ENCODE assay signal across 17 mouse cellular contexts in the genomic region with DNA sequence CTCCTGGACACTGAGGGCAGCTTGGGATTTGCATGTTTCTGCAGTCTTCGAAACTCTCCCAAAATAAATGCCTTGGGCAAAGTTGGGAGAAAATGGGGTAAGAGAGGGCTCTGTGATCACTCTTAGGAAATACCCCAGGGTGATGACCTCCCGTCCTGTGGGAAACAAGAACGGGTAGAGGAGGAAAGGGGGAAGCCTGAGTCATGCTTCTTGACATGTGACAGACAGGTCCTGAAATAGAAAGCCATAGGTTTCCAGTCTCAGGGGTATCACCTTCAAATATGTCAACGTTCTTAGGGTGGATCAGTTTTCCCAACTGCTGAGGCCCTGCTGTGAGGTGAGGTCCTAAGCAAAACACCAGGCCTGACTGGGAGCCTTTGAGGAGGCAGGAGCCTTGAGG. TPM values are rescaled to one million over a fixed set of nuclear protein-coding genes. Genes with fewer than 3 reads are reported as not detected.
DNase-seq lines count a peak whose midpoint lies in the region; ATAC-seq lines count a peak whose summit lies in the region.
"Had no signal": no experiment of that assay in that cellular context is flagged by ENCODE, and none has a peak within 500 bp of the region (broad histone marks: within the 10 kb centered on the region; RNA-seq: fewer than 3 reads in every experiment).

No protein-coding gene starts in this region.

- peaks cover 65% of the 10 kb centered on the region for H3K4me1 ChIP-seq in midbrain, embryonic 10.5 days
- peaks cover 23% of the 10 kb centered on the region for H3K4me1 ChIP-seq in midbrain, embryonic 15.5 days
- H3K4me1 ChIP-seq in embryonic facial prominence, embryonic 12.5 days: peaks cover 79% of the 10 kb centered on the region

- no peak overlapping the region for H3K4me2 ChIP-seq in midbrain, embryonic 15.5 days
- H3K4me2 ChIP-seq in embryonic facial prominence, embryonic 12.5 days (replicated peaks): no peak overlapping the region
- H3K4me2 ChIP-seq: neural tube, embryonic 13.5 days had no signal

- 0 out of 2 replicates have a peak overlapping the region, but pooled peaks have one; percentile 28 for H3K27ac ChIP-seq in midbrain, embryonic 10.5 days (replicated peaks)
- no peak overlapping the region for H3K27ac ChIP-seq in midbrain, embryonic 15.5 days
- H3K27ac ChIP-seq in embryonic facial prominence, embryonic 12.5 days: peak overlapping the region; percentile 61; the same call in 1 of the 2 replicates
- H3K27ac ChIP-seq: neural tube, embryonic 13.5 days had no signal

- peak; percentile 55 for DNase-seq in gastrocnemius, adult 18-20 months (ENCODE audit: low spot score)
- no peak for DNase-seq in gastrocnemius, adult 8-10 months (ENCODE audit: low spot score in 2 of 2)
- no peak for DNase-seq in midbrain, embryonic 10.5 days (ENCODE audit: low spot score)
- no peak for DNase-seq in layer of hippocampus, adult 18-20 months (ENCODE audit: low spot score in 2 of 2)
- no peak for DNase-seq in kidney, postnatal 10 days
- DNase-seq: cerebellum, adult 11 months; heart, adult 18-20 months; kidney, adult 8-10 months; kidney, postnatal 4 days; layer of hippocampus, postnatal 36 days; thymus, postnatal 4 days had no signal

- H3K27me3 ChIP-seq in midbrain, embryonic 10.5 days (ENCODE audit: low read depth, poor library complexity, severe bottlenecking): no peaks in the 10 kb centered on the region
- no peaks in the 10 kb centered on the region for H3K27me3 ChIP-seq in midbrain, embryonic 15.5 days (replicated peaks)
- H3K27me3 ChIP-seq in embryonic facial prominence, embryonic 12.5 days: no peaks in the 10 kb centered on the region
- H3K27me3 ChIP-seq: megakaryocyte, embryonic 14.5 days; neural tube, embryonic 13.5 days had no signal

- no peaks in the 10 kb centered on the region for H3K36me3 ChIP-seq in midbrain, embryonic 10.5 days
- no peaks in the 10 kb centered on the region for H3K36me3 ChIP-seq in midbrain, embryonic 15.5 days (replicated peaks)
- 0 out of 2 replicates have a peak, but pooled peaks cover 4% of the 10 kb centered on the region for H3K36me3 ChIP-seq in embryonic facial prominence, embryonic 12.5 days
- H3K36me3 ChIP-seq: neural tube, embryonic 13.5 days had no signal

- no peaks in the 10 kb centered on the region for H3K9me3 ChIP-seq in midbrain, embryonic 10.5 days (replicated peaks)
- no peaks in the 10 kb centered on the region for H3K9me3 ChIP-seq in midbrain, embryonic 15.5 days
- H3K9me3 ChIP-seq in embryonic facial prominence, embryonic 12.5 days: no peaks in the 10 kb centered on the region
- H3K9me3 ChIP-seq: G1E; megakaryocyte, embryonic 14.5 days; neural tube, embryonic 13.5 days had no signal

- no peak for ATAC-seq in midbrain, embryonic 15.5 days (replicated peaks)
- no peak for ATAC-seq in embryonic facial prominence, embryonic 12.5 days (ENCODE audit: insufficient number of reproducible peaks, insufficient read depth, low FRiP score, low TSS enrichment)
- ATAC-seq: lung, postnatal 0 days had no signal

- H3K9ac ChIP-seq in midbrain, embryonic 15.5 days: no peak overlapping the region
- no peak overlapping the region for H3K9ac ChIP-seq in embryonic facial prominence, embryonic 12.5 days
- H3K9ac ChIP-seq: neural tube, embryonic 13.5 days had no signal

- no peak overlapping the region for H3K4me3 ChIP-seq in midbrain, embryonic 10.5 days
- H3K4me3 ChIP-seq in midbrain, embryonic 15.5 days: no peak overlapping the region
- no peak overlapping the region for H3K4me3 ChIP-seq in embryonic facial prominence, embryonic 12.5 days
- H3K4me3 ChIP-seq: megakaryocyte, embryonic 14.5 days; neural tube, embryonic 13.5 days had no signal

- WGBS in midbrain, embryonic 10.5 days: 49% methylated on average over 4 of the region's 4 CpGs
- 54% methylated on average over 4 of the region's 4 CpGs for WGBS in midbrain, embryonic 15.5 days
- 17% methylated on average over 4 of the region's 4 CpGs for WGBS in embryonic facial prominence, embryonic 12.5 days

RNA-seq across cellular contexts. Expression of gene Ext2, which starts 46.9 kb away (rescaled TPM):
- 10 to 100 TPM; 39.0 to 40.2 TPM for total RNA-seq in gastrocnemius, adult 18-20 months (2021)
- 10 to 100 TPM; 38.7 to 43.0 (median 42.0) TPM for total RNA-seq in gastrocnemius, adult 8-10 months (2022)
- 72.3 and 78.2 TPM in 2 replicates for polyA plus RNA-seq in midbrain, embryonic 10.5 days (2016; fragmentation: Nextera tagmentation; extraction: Ambion mirVana)
- 76.4 and 79.4 TPM in 2 replicates for polyA plus RNA-seq in midbrain, embryonic 15.5 days (2015; fragmentation: Nextera tagmentation; extraction: Ambion mirVana)
- polyA plus RNA-seq in embryonic facial prominence, embryonic 12.5 days (2016; fragmentation: Nextera tagmentation; extraction: Ambion mirVana): 105 and 112 TPM in 2 replicates
- 10 to 100 TPM; 46.4 to 46.8 TPM for total RNA-seq in layer of hippocampus, adult 18-20 months (2021)
